Mouse (Mus musculus) mature B cell (primary cell): Measurements from ENCODE around the gene Rbbp6.

Source experiments
- in situ Hi-C: fragments of 300-500 bp; cut with MboI; formaldehyde crosslinking; loops from 2 replicates; pipeline ENCODE4 v1.14.3; 2019

Gene Rbbp6

GRCm38 (mm10) chr7:123046473-123047091, 81.1 kb downstream of the Rbbp6 start:
- in situ Hi-C loops: no loop called here
